Mouse (Mus musculus) megakaryocyte, embryonic 14.5 days (primary cell): ENCODE results near the gene Clic5.

Experiments used
- FLI1 ChIP-seq: IDR thresholded peaks from 2 replicates; pipeline ENCODE4 v1.6.1; 2012; ENCODE audit warnings: low read length, inconsistent platforms, mixed read lengths
- GATA1 ChIP-seq: IDR thresholded peaks from 3 replicates; pipeline ENCODE4 v1.6.1; 2012; ENCODE audit warnings: mixed read lengths, low read length, inconsistent platforms, borderline replicate concordance

DNA sequence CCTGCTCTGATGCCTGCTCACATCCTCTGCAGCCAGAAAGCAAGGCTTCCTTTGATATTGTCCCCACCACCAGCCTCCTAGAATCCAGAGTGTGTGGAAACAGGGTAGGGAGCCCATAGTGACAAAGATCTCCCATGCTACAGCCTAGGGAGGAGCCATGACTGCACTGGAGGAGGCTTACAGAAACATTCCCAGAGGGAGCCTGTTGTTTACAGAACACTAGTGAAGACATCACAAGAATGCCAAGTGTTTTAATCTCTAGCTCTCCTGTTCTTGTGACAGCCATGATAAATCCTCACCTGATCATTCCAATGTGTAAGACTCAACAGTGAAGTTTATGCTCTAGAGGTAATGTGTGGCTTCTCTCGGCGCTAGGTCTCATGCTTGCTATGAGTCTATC lies 28.8 kb downstream of the Clic5 start:
- no peak for TF ChIP-seq GATA1
- no peak for TF ChIP-seq FLI1
